Mouse (Mus musculus) left cerebral cortex, postnatal 36 days (tissue): ENCODE measurements around the gene 5730480H06Rik. TPM values are rescaled to one million over a fixed set of nuclear protein-coding genes. Genes with fewer than 3 reads are reported as not detected.

Experiments
- DNase-seq, 2 experiments: peaks; one replicate each; pipeline ENCODE4 v3.0.0; 2021 to 2022; ENCODE audit warnings: low spot score in 2 of 2, mixed read lengths in 1 of 2
- intact Hi-C: fragments of 180-260 bp; cut with DNase I; formaldehyde crosslinking; loops from one replicate; pipeline ENCODE4 v1.15.1; 2025
- total RNA-seq, 2 experiments: library from RNA; stranded (reverse); gene quantifications; 2 replicates each; pipeline ENCODE4 v1.2.3; 2021

The 5730480H06Rik gene
- 10 to 100 TPM; 18.2 to 25.8 TPM for total RNA-seq

- DNase-seq: no peak
Measured at GRCm38 (mm10) chr5:48327652-48328051, at the start of gene 5730480H06Rik. 5730480H06Rik (plus strand) TSS chr5:48327952.

GRCm38 (mm10) chr5:48301186-48301585 lies 26.6 kb upstream of the 5730480H06Rik start:
- intact Hi-C loops: no loop called here

More at GRCm38 (mm10) chr5:48327652-48328051, at the start of gene 5730480H06Rik:
- intact Hi-C loops: no loop called here

GRCm38 (mm10) chr5:48315057-48315602 lies 12.6 kb upstream of the 5730480H06Rik start:
- intact Hi-C loops: no loop called here
- DNase-seq: no peak

More at GRCm38 (mm10) chr5:48301186-48301585, 26.6 kb upstream of the 5730480H06Rik start:
- no peak for DNase-seq

GRCm38 (mm10) chr5:48320597-48320996 lies 7.2 kb upstream of the 5730480H06Rik start:
- DNase-seq: no peak
- intact Hi-C loops: no loop called here

GRCm38 (mm10) chr5:48326221-48326620 lies 1.5 kb upstream of the 5730480H06Rik start:
- no peak for DNase-seq
- intact Hi-C loops: no loop called here

GRCm38 (mm10) chr5:48329751-48330150 lies 2.0 kb downstream of the 5730480H06Rik start:
- intact Hi-C loops: no loop called here
- DNase-seq: no peak

- intact Hi-C loops: no loop called here
- no peak for DNase-seq
Measured at GRCm38 (mm10) chr5:48330817-48331216, 3.1 kb downstream of the 5730480H06Rik start.

GRCm38 (mm10) chr5:48331441-48331840 lies 3.7 kb downstream of the 5730480H06Rik start:
- intact Hi-C loops: no loop called here
- DNase-seq: no peak

- no peak for DNase-seq
- intact Hi-C loops: no loop called here
Measured at GRCm38 (mm10) chr5:48333407-48333806, 5.7 kb downstream of the 5730480H06Rik start.

- intact Hi-C loops: no loop called here
- no peak for DNase-seq
Measured at GRCm38 (mm10) chr5:48333884-48334513, 6.2 kb downstream of the 5730480H06Rik start.

GRCm38 (mm10) chr5:48340808-48341433 lies 13.2 kb downstream of the 5730480H06Rik start:
- DNase-seq: no peak
- intact Hi-C loops: loop anchor here (10.0 kb wide), 2 partner anchors 206 to 356 kb away; partner anchors contain the start of gene Slit2

GRCm38 (mm10) chr5:48345095-48345982 lies 17.6 kb downstream of the 5730480H06Rik start:
- intact Hi-C loops: loop anchor here (10.0 kb wide), 2 partner anchors 211 to 361 kb away; partner anchors contain the start of gene Slit2
- DNase-seq: no peak

- DNase-seq: no peak
- intact Hi-C loops: loop anchor here (10.0 kb wide), 2 partner anchors 211 to 361 kb away; partner anchors contain the start of gene Slit2
Measured at GRCm38 (mm10) chr5:48345983-48346648, 18.4 kb downstream of the 5730480H06Rik start.

- intact Hi-C loops: loop anchor here (10.0 kb wide), 2 partner anchors 215 to 365 kb away; partner anchors contain the start of gene Slit2
- DNase-seq: no peak
Measured at GRCm38 (mm10) chr5:48349309-48349708, 21.6 kb downstream of the 5730480H06Rik start.

GRCm38 (mm10) chr5:48371890-48372766 lies 44.4 kb downstream of the 5730480H06Rik start:
- peak; percentile 94 to 95 for DNase-seq
- intact Hi-C loops: no loop called here

- intact Hi-C loops: no loop called here
- DNase-seq: no peak
Measured at GRCm38 (mm10) chr5:48402497-48402896, 74.7 kb downstream of the 5730480H06Rik start.

GRCm38 (mm10) chr5:48408276-48408675 lies 80.5 kb downstream of the 5730480H06Rik start:
- DNase-seq: no peak
- intact Hi-C loops: no loop called here

GRCm38 (mm10) chr5:48410348-48410747 lies 82.6 kb downstream of the 5730480H06Rik start:
- intact Hi-C loops: no loop called here

More at GRCm38 (mm10) chr5:48410348-48410747, 82.6 kb downstream of the 5730480H06Rik start:
- DNase-seq: no peak
